Mouse (Mus musculus): ENCODE data around the gene Vmn1r54.
"Not testable (repeated sequence)": the region's sequence is repeated elsewhere in the genome, so short reads cannot be mapped to it uniquely, and the experiment has no call there.

The Vmn1r54 gene

DNA sequence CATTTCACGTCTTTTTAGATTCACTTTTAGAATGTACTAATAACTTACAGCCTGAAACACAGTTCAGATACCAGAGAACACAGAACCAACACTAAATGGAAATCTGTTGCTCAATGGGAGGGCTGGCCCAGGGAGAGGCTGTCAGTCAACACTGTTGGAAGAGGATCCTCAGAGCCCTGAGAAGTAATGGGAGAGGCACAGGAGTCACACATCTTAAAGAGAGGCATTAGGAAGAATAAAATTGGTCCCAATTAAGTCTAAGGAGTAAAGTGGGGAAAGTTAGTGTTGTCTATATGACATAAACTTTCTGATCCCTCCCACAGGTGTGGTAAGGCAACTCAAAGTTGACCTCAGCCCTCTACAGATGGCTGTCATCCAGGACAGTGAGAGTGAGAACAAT, at the start of gene Vmn1r54:
Gene Vmn1r54 (plus strand): TSS at position 301 of the 400 bp plus-strand sequence.
- no peak for DNase-seq (ENCODE audit: low spot score in 2 of 2)

DNA sequence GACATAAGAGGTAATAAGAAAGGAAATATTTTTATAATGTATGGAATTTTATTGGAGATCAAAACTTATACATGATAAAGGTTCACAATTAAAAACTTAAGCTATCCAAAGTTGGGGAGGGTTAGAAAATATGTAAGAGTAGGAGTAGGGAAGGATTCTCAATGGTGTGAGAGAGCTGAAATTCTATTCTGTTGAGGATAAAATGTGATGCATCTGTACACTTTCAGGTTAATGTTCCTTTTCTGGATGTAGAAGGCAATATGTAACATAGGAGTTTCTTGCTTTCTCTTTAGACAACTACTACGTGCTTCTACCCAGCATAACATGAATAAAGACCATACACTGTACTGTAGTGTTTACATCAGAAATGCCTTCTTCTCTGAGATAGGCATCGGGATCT, 43.6 kb upstream of the Vmn1r54 start, which contains the start of gene V1ra8:
Gene V1ra8 (plus strand): TSS at position 301 of the 400 bp plus-strand sequence.
- DNase-seq (ENCODE audit: low spot score in 2 of 2) = not testable (repeated sequence)

GRCm38 (mm10) chr6:90224338-90224737, 21.8 kb upstream of the Vmn1r54 start, which contains the start of gene Vmn1r53:
Gene Vmn1r53, minus strand, starts transcription at chr6:90224438.
- DNase-seq (ENCODE audit: low spot score in 2 of 2) = no peak

GRCm38 (mm10) chr6:90232114-90232513, 14.0 kb upstream of the Vmn1r54 start:
- DNase-seq (ENCODE audit: low spot score in 2 of 2) = not testable (repeated sequence)

DNA sequence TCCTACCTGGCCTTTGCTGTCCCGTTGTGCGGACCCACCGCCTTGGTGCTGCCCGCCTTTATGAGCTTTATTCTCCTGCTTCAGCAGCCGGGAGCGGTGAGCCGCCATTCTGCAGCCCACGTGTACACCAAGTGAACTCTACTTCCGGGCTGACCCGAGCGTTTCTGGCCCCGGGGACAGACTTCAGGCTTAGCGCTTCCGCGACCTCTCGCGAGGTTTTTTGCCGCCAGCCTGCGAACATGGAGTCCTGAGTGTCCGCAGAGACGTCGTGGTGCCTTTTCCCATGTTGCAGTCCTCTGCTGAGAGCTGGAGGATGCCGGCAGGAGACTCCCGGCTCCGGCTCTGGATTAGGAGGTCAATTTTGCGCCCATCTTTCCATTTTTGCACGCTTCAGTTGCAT, 13.4 kb upstream of the Vmn1r54 start:
- DNase-seq (ENCODE audit: low spot score in 2 of 2) = no peak

GRCm38 (mm10) chr6:90244019-90244418, 2.1 kb upstream of the Vmn1r54 start:
- no peak for DNase-seq (ENCODE audit: low spot score in 2 of 2)

GRCm38 (mm10) chr6:90288265-90288664, 42.2 kb downstream of the Vmn1r54 start:
- no peak for DNase-seq (ENCODE audit: low spot score in 2 of 2)

- DNase-seq (ENCODE audit: low spot score in 2 of 2) = no peak
Measured at GRCm38 (mm10) chr6:90300919-90301318, 54.8 kb downstream of the Vmn1r54 start, which contains the start of gene BC048671. Gene BC048671, plus strand, starts transcription at chr6:90301219.

DNA sequence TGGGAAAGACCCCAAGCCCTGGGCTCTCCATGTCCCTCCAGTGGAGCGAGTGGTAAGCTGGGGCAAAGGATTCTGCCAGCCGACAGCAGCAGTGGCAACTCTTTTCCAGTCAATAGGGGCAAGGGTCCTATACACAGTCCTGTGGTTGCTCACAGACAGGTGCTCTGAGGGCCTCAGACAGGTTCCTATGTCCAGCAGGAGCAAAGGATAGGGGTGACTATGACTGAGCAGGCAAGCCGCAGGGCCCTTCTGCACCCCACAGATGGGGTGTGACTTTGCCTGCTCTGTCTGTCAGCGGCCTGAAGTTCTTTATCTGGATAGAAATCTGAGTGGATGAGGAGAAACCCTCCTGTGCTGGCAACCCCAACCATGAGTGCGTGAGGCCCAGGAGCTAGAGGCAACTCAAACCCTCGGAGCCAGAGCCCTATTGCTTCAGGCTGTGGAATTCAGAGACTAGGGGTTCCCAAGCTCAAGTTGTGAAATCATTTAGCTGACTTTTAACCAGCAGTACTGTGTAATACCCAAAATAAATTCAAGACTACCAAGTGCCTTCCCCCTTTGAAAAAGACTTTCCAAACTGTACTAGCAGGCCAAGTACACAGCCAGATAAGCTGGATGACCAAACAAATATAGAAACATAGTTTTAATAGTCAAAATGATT, 60.3 kb downstream of the Vmn1r54 start:
- DNase-seq (ENCODE audit: low spot score in 2 of 2) = no peak

DNA sequence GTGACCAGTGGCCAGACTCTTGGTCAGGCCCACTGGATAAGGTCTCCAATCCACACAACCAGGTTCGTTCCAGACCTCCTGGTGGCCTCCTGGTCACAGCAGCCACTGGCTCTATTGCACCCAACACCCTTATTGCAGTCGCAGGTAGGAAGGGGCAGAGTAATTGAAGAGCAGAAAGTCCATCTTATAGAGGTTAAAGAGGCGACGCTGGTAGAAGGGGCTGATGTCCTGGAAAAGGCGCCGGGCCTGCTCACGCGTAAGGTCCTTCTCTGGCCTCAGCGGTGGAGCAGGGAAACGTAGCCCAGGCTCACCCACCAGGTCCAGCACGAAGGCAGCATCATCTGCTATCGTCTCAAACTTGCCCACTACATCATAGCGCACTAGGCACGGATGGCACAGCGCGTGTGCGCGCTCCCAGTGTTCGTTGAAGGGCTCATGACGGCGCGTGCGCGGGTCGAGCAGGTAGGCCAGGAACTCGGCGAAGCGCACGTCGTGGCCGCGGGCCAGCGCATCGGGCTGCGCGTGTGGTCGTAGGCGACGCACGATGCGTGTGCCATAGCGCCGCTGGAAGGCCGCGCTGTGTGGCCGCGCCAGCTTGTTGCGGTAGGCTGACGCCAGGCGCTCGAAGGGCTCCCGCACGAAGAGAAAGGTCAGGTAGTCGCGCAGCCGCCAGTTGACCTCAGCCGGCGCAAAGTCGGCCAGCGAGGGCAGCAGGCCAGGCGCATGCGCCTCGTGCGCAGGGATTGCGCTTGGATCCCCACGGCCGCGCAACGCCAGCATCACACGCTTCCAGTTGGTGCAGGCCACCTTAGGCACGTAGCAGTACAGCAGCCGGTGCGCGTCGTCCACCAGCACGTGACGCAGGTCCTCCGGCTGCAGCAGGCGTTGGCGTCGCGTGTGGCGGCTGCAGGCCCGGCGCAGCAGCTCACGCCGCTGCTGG, 63.0 kb downstream of the Vmn1r54 start:
- DNase-seq (ENCODE audit: low spot score in 2 of 2) = no peak

- DNase-seq (ENCODE audit: low spot score in 2 of 2) = no peak
Measured at GRCm38 (mm10) chr6:90315961-90316360, 69.9 kb downstream of the Vmn1r54 start.

DNA sequence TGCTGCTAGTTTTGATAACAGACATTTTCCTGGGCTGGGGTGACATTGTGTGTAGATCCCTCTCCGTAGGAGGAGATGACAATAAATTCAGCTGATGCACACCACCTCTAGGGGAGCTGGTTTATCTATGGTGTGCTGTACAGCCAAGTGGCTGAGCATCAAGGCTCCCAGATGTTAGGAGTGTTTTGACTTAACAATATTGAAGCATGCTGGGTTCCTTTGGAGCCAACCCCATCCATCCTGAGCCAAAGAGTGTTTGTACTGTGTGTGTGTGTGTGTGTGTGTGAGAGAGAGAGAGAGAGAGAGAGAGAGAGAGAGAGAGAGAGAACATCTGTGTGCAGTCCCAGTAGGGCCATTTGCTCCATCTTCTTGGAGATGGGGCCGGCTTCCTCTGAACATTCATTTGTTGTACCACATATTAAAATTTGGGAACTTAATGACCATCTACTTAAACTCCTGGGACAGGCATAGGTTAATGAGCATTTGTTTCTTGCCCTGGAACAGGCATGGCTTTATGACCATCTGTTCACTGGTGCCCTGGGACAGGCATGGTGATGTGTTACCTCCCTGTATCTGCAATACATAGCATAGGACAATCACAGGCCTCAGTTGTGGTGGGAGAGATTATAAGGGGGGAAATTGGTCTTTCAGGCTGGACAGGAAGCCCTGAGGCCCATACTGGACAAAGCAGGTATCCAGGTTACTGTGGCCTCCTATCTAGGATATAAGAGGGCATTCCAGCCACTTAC, 71.6 kb downstream of the Vmn1r54 start:
- DNase-seq (ENCODE audit: low spot score in 2 of 2) = no peak

GRCm38 (mm10) chr6:90319019-90319418, 72.9 kb downstream of the Vmn1r54 start:
- no peak for DNase-seq (ENCODE audit: low spot score in 2 of 2)

DNA sequence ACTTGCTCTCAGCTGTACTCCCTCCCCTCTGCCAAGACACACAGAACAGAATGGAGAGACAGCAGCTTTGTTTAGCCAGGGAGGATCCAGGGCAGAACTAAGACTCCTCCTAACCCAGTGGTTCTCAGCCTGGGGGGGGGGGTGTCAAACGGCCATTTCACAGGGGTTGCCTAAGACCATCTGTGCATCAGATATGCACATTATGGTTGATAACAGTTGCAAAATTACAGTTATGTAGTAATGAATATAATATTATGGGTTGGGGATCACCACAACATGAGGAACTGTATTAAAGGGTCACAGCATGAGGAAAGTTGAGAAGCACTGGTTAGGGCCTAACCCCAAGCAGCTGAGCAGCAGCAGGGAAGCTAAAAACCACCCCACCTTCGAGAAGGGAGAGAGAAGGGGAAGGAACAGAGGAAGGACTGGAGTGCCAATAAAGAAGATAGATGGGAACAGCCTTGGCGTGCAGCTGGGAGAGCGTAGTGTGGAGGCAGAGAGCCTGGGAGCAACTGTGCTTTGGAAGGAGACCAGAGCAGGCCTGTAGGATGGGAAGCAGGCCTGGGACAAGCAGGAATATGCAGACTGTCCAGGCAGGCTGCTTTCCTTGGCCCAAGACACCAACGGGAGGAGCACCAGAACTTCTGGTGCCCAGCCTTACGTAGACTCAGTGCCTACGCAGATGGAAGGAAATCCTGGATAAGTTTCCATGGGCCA, 73.5 kb downstream of the Vmn1r54 start:
- DNase-seq (ENCODE audit: low spot score in 2 of 2) = no peak

- no peak for DNase-seq (ENCODE audit: low spot score in 2 of 2)
Measured at GRCm38 (mm10) chr6:90320429-90320828, 74.3 kb downstream of the Vmn1r54 start.

All from spleen, postnatal 14 days (tissue).